ENCODE assay signal across 8 mouse cellular contexts in the genomic region with DNA sequence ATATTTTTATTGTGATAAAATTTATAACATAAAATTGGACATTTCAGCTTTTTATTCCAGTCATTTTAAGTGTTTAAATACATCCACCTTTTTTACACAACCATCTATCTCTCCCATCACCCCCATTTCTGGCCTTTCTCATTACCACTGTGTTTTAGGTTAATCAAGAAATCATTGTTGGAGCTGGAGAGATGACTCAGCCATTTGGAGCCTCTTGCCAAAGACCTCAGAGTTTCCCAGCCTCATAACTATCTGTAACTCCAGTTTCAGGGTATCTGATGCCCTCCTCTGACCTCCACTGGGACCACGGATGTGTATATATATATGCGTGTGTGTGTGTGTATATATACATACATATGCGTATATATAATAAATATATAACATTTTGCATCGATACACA. TPM values are rescaled to one million over a fixed set of nuclear protein-coding genes. Genes with fewer than 3 reads are reported as not detected.
DNase-seq lines count a peak whose midpoint lies in the region; ATAC-seq lines count a peak whose summit lies in the region.

No protein-coding gene starts in this region.

- H3K4me3 ChIP-seq in hindbrain, embryonic 10.5 days, result peak overlapping the region; percentile 68

- H3K36me3 ChIP-seq in hindbrain, embryonic 10.5 days, result peaks cover 10% of the 10 kb centered on the region

- peak overlapping the region; percentile 84 for H3K27ac ChIP-seq in hindbrain, embryonic 10.5 days

- 57% methylated on average over 4 of the region's 4 CpGs for WGBS in hindbrain, embryonic 10.5 days

- no peaks in the 10 kb centered on the region for H3K9me3 ChIP-seq in hindbrain, embryonic 10.5 days

- ATAC-seq in CD4-positive, CD25-positive, alpha-beta regulatory T cell, adult 4 months, result no peak
- ATAC-seq in megakaryocyte-erythroid progenitor cell, adult 5-6 weeks (replicated peaks; ENCODE audit: low FRiP score, low TSS enrichment, poor library complexity, severe bottlenecking), result peak; percentile 35
- ATAC-seq in frontal cortex, adult (ENCODE audit: low TSS enrichment), result no peak
- ATAC-seq in monocyte, adult 5-6 weeks (replicated peaks; ENCODE audit: insufficient number of reproducible peaks, low FRiP score, low TSS enrichment, poor library complexity, severe bottlenecking), result no peak

- peak; percentile 14 for DNase-seq in CD4-positive, CD25-positive, alpha-beta regulatory T cell, adult 2 months (ENCODE audit: low read depth, low spot score)
- DNase-seq in retina, embryonic 14.5 days (ENCODE audit: low spot score), result peak; percentile 9
- DNase-seq in retina, postnatal 1 day, result no peak
- DNase-seq in hindbrain, embryonic 10.5 days (ENCODE audit: low spot score), result no peak

- peaks cover 18% of the 10 kb centered on the region for H3K4me1 ChIP-seq in hindbrain, embryonic 10.5 days (replicated peaks)

- no peaks in the 10 kb centered on the region for H3K27me3 ChIP-seq in hindbrain, embryonic 10.5 days (ENCODE audit: insufficient read depth, poor library complexity, severe bottlenecking)

RNA-seq across cellular contexts. Expression of a gene that starts 0.8 kb away (rescaled TPM):
- 1 to 10 TPM; 6.1 to 8.2 TPM for polyA plus RNA-seq in CD4-positive, CD25-positive, alpha-beta regulatory T cell, adult 4 months (2017; shearing (Covaris generic))
- polyA plus RNA-seq in hindbrain, embryonic 10.5 days (2016; fragmentation: Nextera tagmentation; extraction: Ambion mirVana), result 26.7 and 30.0 TPM in 2 replicates
- 43.9 and 56.0 TPM in 2 replicates for total RNA-seq in megakaryocyte-erythroid progenitor cell, adult 5-6 weeks (2014; fragmentation: Nextera tagmentation)
- 94.8 and 107 TPM in 2 replicates for total RNA-seq in megakaryocyte-erythroid progenitor cell, adult 5-6 weeks (2017)
- total RNA-seq in monocyte, adult 5-6 weeks (2017), result 1.4 to 12.8 TPM (median 5.1 TPM) in 3 replicates

Comparison
In these comparisons a context has a peak if more than half of its experiments do, and no peak if none do; other contexts are left out.
1. DNase-seq: peak in CD4-positive, CD25-positive, alpha-beta regulatory T cell, adult 2 months (single experiment) and retina, embryonic 14.5 days (single experiment); none in retina, postnatal 1 day (single experiment) and hindbrain, embryonic 10.5 days (single experiment).